Mouse (Mus musculus) adrenal gland, postnatal 4 days (tissue): ENCODE results near the gene Hspb1. TPM values are rescaled to one million over a fixed set of nuclear protein-coding genes. Genes with fewer than 3 reads are reported as not detected.

ENCODE experiments used
- total RNA-seq, 2 experiments: library from RNA; stranded (reverse); gene quantifications; 2 replicates each; pipeline ENCODE4 v1.2.3; 2021

The Hspb1 gene
- total RNA-seq, 2 experiments from 2014 or later, result 49.4 to 56.5 TPM

Other genes starting within 250 kb of the Hspb1 start
- gene Por, start 217.9 kb upstream of the Hspb1 start, total RNA-seq, result 100 to 1,000 TPM; 168 to 190 TPM
- 10 to 100 TPM; 46.8 to 53.9 TPM for gene Tmem120a, start 143.5 kb upstream of the Hspb1 start, total RNA-seq
- 1 to 10 TPM; 1.6 to 1.7 TPM for gene Styxl1, start 109.5 kb upstream of the Hspb1 start, total RNA-seq
- gene Mdh2, start 109.4 kb upstream of the Hspb1 start, total RNA-seq, result 100 to 1,000 TPM; 433 to 459 TPM
- gene Srrm3, start 81.0 kb upstream of the Hspb1 start, total RNA-seq, result 1 to 10 TPM; 7.5 to 7.9 TPM
- gene Ywhag, start 46.7 kb downstream of the Hspb1 start, total RNA-seq, result 100 to 1,000 TPM; 285 to 303 TPM
- 1 to 10 TPM; 6.7 to 8.1 TPM for gene Ssc4d, start 86.6 kb downstream of the Hspb1 start, total RNA-seq
- gene Zp3, start 92.2 kb downstream of the Hspb1 start, total RNA-seq, result under 1 TPM in 1 of 2 experiments, not detected in 1; 0.45 TPM
- gene Dtx2, start 106.9 kb downstream of the Hspb1 start, total RNA-seq, result 10 to 100 TPM; 18.6 to 19.0 TPM
- gene Upk3b, start 150.6 kb downstream of the Hspb1 start, total RNA-seq, result 10 to 100 TPM; 14.2 to 15.0 TPM
- gene Upk3bl, start 166.6 kb downstream of the Hspb1 start, total RNA-seq, result under 1 TPM in 1 of 2 experiments, not detected in 1; 0.78 TPM
- gene Rasa4, start 196.0 kb downstream of the Hspb1 start, total RNA-seq, result 10 to 100 TPM; 15.2 to 19.6 TPM
- 10 to 100 TPM; 94.6 to 96.8 TPM for gene Polr2j, start 228.7 kb downstream of the Hspb1 start, total RNA-seq
- gene Lrwd1, start 248.2 kb downstream of the Hspb1 start, total RNA-seq, result 10 to 100 TPM; 17.6 to 21.0 TPM
- gene Alkbh4, start 248.2 kb downstream of the Hspb1 start, total RNA-seq, result 10 to 100 TPM; 10.2 to 11.5 TPM